ENCODE assay signal across 16 mouse cellular contexts in the genomic region with DNA sequence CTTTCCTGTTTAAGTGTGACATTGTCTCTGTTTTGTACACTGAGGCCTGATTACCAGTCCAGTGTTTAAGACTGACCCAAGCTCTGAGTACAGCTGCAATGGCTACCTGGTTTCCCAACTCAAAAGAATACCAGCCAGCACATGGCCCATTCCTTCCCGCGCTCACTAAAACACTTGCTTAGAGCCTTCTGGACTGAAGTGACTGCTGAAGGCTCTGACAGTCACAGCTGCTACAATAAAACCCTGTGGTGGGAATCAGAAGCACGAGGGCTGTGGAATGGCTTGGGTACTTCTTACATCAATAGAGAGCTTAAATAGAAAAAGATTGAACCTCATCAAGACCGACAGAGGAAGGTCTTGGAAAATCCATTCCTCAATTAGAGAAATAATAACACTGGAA.
"Had no signal": no experiment of that assay in that cellular context is flagged by ENCODE, and none has a peak within 500 bp of the region (broad histone marks: within the 10 kb centered on the region; RNA-seq: fewer than 3 reads in every experiment).

No protein-coding gene starts in this region.

- H3K4me1 ChIP-seq: lung, embryonic 15.5 days; megakaryocyte, embryonic 14.5 days; midbrain, embryonic 13.5 days; midbrain, embryonic 15.5 days; neural tube, embryonic 12.5 days; stomach, embryonic 15.5 days had no signal

- ATAC-seq: lung, postnatal 0 days; midbrain, embryonic 13.5 days; midbrain, embryonic 15.5 days had no signal

- H3K4me3 ChIP-seq: lung, embryonic 15.5 days; megakaryocyte, embryonic 14.5 days; midbrain, embryonic 13.5 days; midbrain, embryonic 15.5 days; neural tube, embryonic 12.5 days; stomach, embryonic 15.5 days had no signal

- H3K9me3 ChIP-seq: lung, embryonic 15.5 days; megakaryocyte, embryonic 14.5 days; midbrain, embryonic 13.5 days; midbrain, embryonic 15.5 days; neural tube, embryonic 12.5 days; stomach, embryonic 15.5 days had no signal

- H3K4me2 ChIP-seq: lung, embryonic 15.5 days; midbrain, embryonic 11.5 days; midbrain, embryonic 13.5 days; midbrain, embryonic 15.5 days; neural tube, embryonic 12.5 days; stomach, embryonic 15.5 days had no signal

- DNase-seq: lung, adult 18-20 months; lung, postnatal 14 days; lung, postnatal 36 days; right cerebral cortex, postnatal 14 days; thymus, adult 2 months; thymus, postnatal 36 days had no signal

- H3K9ac ChIP-seq: lung, embryonic 15.5 days; midbrain, embryonic 13.5 days; midbrain, embryonic 15.5 days; neural tube, embryonic 12.5 days; stomach, embryonic 15.5 days had no signal

- H3K27me3 ChIP-seq: lung, embryonic 15.5 days; megakaryocyte, embryonic 14.5 days; midbrain, embryonic 13.5 days; midbrain, embryonic 15.5 days; neural tube, embryonic 12.5 days; stomach, embryonic 15.5 days had no signal

- H3K36me3 ChIP-seq: lung, embryonic 15.5 days; midbrain, embryonic 13.5 days; midbrain, embryonic 15.5 days; neural tube, embryonic 12.5 days; stomach, embryonic 15.5 days had no signal

- H3K27ac ChIP-seq: lung, embryonic 15.5 days; macrophage; midbrain, embryonic 13.5 days; midbrain, embryonic 15.5 days; neural tube, embryonic 12.5 days; stomach, embryonic 15.5 days; stomach, postnatal 0 days had no signal
